Mouse (Mus musculus): ENCODE results near the gene 2010300C02Rik. TPM values are rescaled to one million over a fixed set of nuclear protein-coding genes. Genes with fewer than 3 reads are reported as not detected.

Gene 2010300C02Rik
- polyA plus RNA-seq (2014; fragmentation: Illumina TruSeq; extraction: RNeasy Lipid Tissue Mini Kit (QIAGEN cat#74804); ENCODE audit: low read depth, low replicate concordance): not detected

GRCm38 (mm10) chr1:37719761-37720640, at the start of gene 2010300C02Rik:
2010300C02Rik (minus strand) TSS chr1:37720085.

Other genes with a start within 250 kb of the 2010300C02Rik start
- gene Mgat4a, start 179.1 kb downstream of the 2010300C02Rik start, polyA plus RNA-seq (2014; fragmentation: Illumina TruSeq; extraction: RNeasy Lipid Tissue Mini Kit (QIAGEN cat#74804); ENCODE audit: low read depth, low replicate concordance): 1.1 TPM
- 3.6 TPM for gene Tsga10, start 146.3 kb upstream of the 2010300C02Rik start, polyA plus RNA-seq (2014; fragmentation: Illumina TruSeq; extraction: RNeasy Lipid Tissue Mini Kit (QIAGEN cat#74804); ENCODE audit: low read depth, low replicate concordance)
- gene Lipt1, start 151.7 kb upstream of the 2010300C02Rik start, polyA plus RNA-seq (2014; fragmentation: Illumina TruSeq; extraction: RNeasy Lipid Tissue Mini Kit (QIAGEN cat#74804); ENCODE audit: low read depth, low replicate concordance): 11.0 TPM
- 32.9 TPM for gene Mitd1, start 170.3 kb upstream of the 2010300C02Rik start, polyA plus RNA-seq (2014; fragmentation: Illumina TruSeq; extraction: RNeasy Lipid Tissue Mini Kit (QIAGEN cat#74804); ENCODE audit: low read depth, low replicate concordance)
- gene Mrpl30, start 170.4 kb upstream of the 2010300C02Rik start, polyA plus RNA-seq (2014; fragmentation: Illumina TruSeq; extraction: RNeasy Lipid Tissue Mini Kit (QIAGEN cat#74804); ENCODE audit: low read depth, low replicate concordance): 203 TPM
- not detected for gene Lyg2, start 196.4 kb upstream of the 2010300C02Rik start, polyA plus RNA-seq (2014; fragmentation: Illumina TruSeq; extraction: RNeasy Lipid Tissue Mini Kit (QIAGEN cat#74804); ENCODE audit: low read depth, low replicate concordance)
- gene Lyg1, start 237.7 kb upstream of the 2010300C02Rik start, polyA plus RNA-seq (2014; fragmentation: Illumina TruSeq; extraction: RNeasy Lipid Tissue Mini Kit (QIAGEN cat#74804); ENCODE audit: low read depth, low replicate concordance): not detected